Mouse (Mus musculus) CH12.LX (cell line): ENCODE measurements at regions not wholly inside any gene's neighbourhood (a gene's known extent, or its start where the extent isn't known, plus 50 kb on each side); places are given as distances from the start of the nearest gene placed in this dataset.
A peak's percentile ranks its signal among the peaks of the same experiment; 100 is the strongest.

ENCODE experiments used
- DNase-seq: peaks from one replicate; pipeline ENCODE4 v3.0.0-alpha.2; 2013; ENCODE audit errors: extremely low read depth
- H3K27ac ChIP-seq: 2 replicates; pipeline ENCODE4 v1.5.1; 2012; ENCODE audit warnings: low read depth, mild to moderate bottlenecking, control low read depth, moderate library complexity; ENCODE audit not compliant: insufficient read depth
- H3K27me3 ChIP-seq: replicated peaks from 2 replicates; pipeline ENCODE3; 2012; ENCODE audit warnings: inconsistent platforms
- H3K36me3 ChIP-seq, 2 experiments: replicated peaks in 1 of 2; 2 replicates each; pipeline versions ENCODE3 to v1.6.1; 2012; ENCODE audit warnings: inconsistent platforms in 1 of 2, low read length in 1 of 2, mild to moderate bottlenecking in 1 of 2, mixed read lengths in 1 of 2, moderate library complexity in 1 of 2; ENCODE audit not compliant: control insufficient read depth in 1 of 2, insufficient read depth in 1 of 2
- H3K4me1 ChIP-seq, 2 experiments: 2 replicates each; pipeline ENCODE4 v1.6.1; 2012; ENCODE audit warnings: inconsistent platforms in 1 of 2, moderate library complexity in 1 of 2; ENCODE audit not compliant: insufficient read depth in 2 of 2, control insufficient read depth in 1 of 2
- H3K4me2 ChIP-seq: 2 replicates; pipeline ENCODE4 v1.6.1; 2012; ENCODE audit warnings: low read depth, mild to moderate bottlenecking, control low read depth; ENCODE audit not compliant: poor library complexity, insufficient read depth, severe bottlenecking
- H3K4me3 ChIP-seq, 3 experiments: fragments of 150-350 bp in 1 of 3; sonication (generic) in 1 of 3; replicated peaks in 1 of 3; 2 replicates each; pipeline versions ENCODE3 to v1.5.1; 2011 to 2012; ENCODE audit warnings: low read depth in 2 of 3, low read length in 2 of 3, mild to moderate bottlenecking in 2 of 3, moderate library complexity in 2 of 3, control low read depth in 1 of 3, improper control_type of control experiment in 1 of 3, inconsistent platforms in 1 of 3, mixed read lengths in 1 of 3; ENCODE audit not compliant: poor library complexity in 1 of 3
- H3K79me2 ChIP-seq: replicated peaks from 2 replicates; pipeline ENCODE4 v1.6.1; 2012; ENCODE audit warnings: mild to moderate bottlenecking, moderate library complexity; ENCODE audit not compliant: control insufficient read depth, poor library complexity, insufficient read depth, severe bottlenecking; ENCODE audit errors: extremely low read depth
- H3K9ac ChIP-seq: 2 replicates; pipeline ENCODE4 v1.6.1; 2012; ENCODE audit warnings: low read depth, mild to moderate bottlenecking, control low read depth, moderate library complexity; ENCODE audit not compliant: insufficient read depth
- H3K9me3 ChIP-seq: replicated peaks from 2 replicates; pipeline ENCODE3; 2012; ENCODE audit warnings: low read length, inconsistent platforms, mixed read lengths
- BHLHE40 ChIP-seq: IDR thresholded peaks from 2 replicates; pipeline ENCODE4 v1.6.1; 2011; ENCODE audit warnings: mild to moderate bottlenecking, low read depth, low read length, improper control_type of control experiment
- CHD2 ChIP-seq: IDR thresholded peaks from 2 replicates; pipeline ENCODE4 v1.6.1; 2011; ENCODE audit warnings: low read length, improper control_type of control experiment
- CTCF ChIP-seq, 2 experiments: IDR thresholded peaks in 1 of 2; conservative IDR thresholded peaks in 1 of 2; 2 replicates each; pipeline ENCODE4 v1.5.1; 2011 to 2012; ENCODE audit warnings: low read depth in 2 of 2, low read length in 2 of 2, improper control_type of control experiment in 1 of 2, inconsistent platforms in 1 of 2, mild to moderate bottlenecking in 1 of 2, moderate library complexity in 1 of 2
- ELF1 ChIP-seq: IDR thresholded peaks from 2 replicates; pipeline ENCODE4 v1.6.1; 2014; ENCODE audit warnings: low read depth, mild to moderate bottlenecking, inconsistent platforms, low read length, improper control_type of control experiment
- GABPA ChIP-seq: IDR thresholded peaks from 2 replicates; pipeline ENCODE4 v1.6.1; 2012; ENCODE audit warnings: low read depth, low read length, improper control_type of control experiment, inconsistent platforms; ENCODE audit not compliant: insufficient replicate concordance
- JUND ChIP-seq: conservative IDR thresholded peaks from 2 replicates; pipeline ENCODE4 v1.6.1; 2011; ENCODE audit warnings: low read depth, low read length, improper control_type of control experiment
- POLR2AphosphoS2 ChIP-seq: IDR thresholded peaks from 2 replicates; pipeline ENCODE4 v1.6.1; 2011; ENCODE audit warnings: low read depth, low read length, improper control_type of control experiment
- RAD21 ChIP-seq: IDR thresholded peaks from 2 replicates; pipeline ENCODE4 v1.6.1; 2011; ENCODE audit warnings: low read depth, mild to moderate bottlenecking, low read length, improper control_type of control experiment, moderate library complexity
- RCOR1 ChIP-seq: conservative IDR thresholded peaks from 2 replicates; pipeline ENCODE4 v1.6.1; 2012; ENCODE audit warnings: low read depth, mild to moderate bottlenecking, inconsistent platforms, low read length, improper control_type of control experiment
- SMC3 ChIP-seq: IDR thresholded peaks from 2 replicates; pipeline ENCODE4 v1.6.1; 2011; ENCODE audit warnings: low read depth, low read length, improper control_type of control experiment
- TCF12 ChIP-seq: IDR thresholded peaks from 2 replicates; pipeline ENCODE4 v1.6.1; 2014; ENCODE audit warnings: low read depth, mild to moderate bottlenecking, inconsistent platforms, low read length, improper control_type of control experiment
- dilution Hi-C: fragments of 300-500 bp; cut with MboI; formaldehyde crosslinking; loops from 2 replicates; pipeline ENCODE4 v1.14.3; 2020; ENCODE audit warnings: low sequenced_read_pairs; ENCODE audit not compliant: extremely low pct_unique_long_range_greater_than_20kb, extremely low pct_ligation_motif_present
- in situ Hi-C: fragments of 300-500 bp; cut with MboI; formaldehyde crosslinking; loops from 3 replicates; pipeline ENCODE4 v1.14.3; 2019; ENCODE audit warnings: low sequenced_read_pairs, low pct_ligation_motif_present, low pct_unique_long_range_greater_than_20kb, mixed read lengths

DNA sequence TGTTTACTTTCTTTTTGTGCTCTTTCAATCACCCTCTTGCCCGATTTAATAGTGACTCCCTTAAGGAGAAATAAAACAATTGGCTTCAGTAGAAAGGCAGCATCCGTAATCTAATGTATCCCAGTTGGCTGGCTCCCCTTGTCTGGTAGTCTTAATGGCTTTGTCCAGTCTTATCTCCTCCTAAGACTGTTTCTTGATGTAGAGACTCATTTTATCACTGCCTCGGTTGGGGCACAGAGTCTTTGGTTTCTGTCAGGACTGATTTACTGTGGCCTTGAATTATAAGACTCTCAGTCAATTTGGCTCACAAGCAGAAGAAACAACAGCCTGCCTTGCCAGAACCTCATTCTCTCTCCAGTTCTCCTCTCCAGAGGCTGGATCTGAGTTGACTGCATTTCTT lies 487.5 kb upstream of the Syt1 start:
- no peaks in the 10 kb centered on the region for H3K27me3 ChIP-seq
- H3K27ac ChIP-seq = no peak overlapping the region
- H3K9me3 ChIP-seq = no peaks in the 10 kb centered on the region
- no peaks in the 10 kb centered on the region for H3K4me1 ChIP-seq
- dilution Hi-C loops = no loop called here
- H3K4me2 ChIP-seq = no peak overlapping the region
- in situ Hi-C loops = no loop called here
- TF ChIP-seq POLR2AphosphoS2 (no peak), TCF12 (no peak)
- H3K4me3 ChIP-seq = no peak overlapping the region
- no peak for DNase-seq
- H3K79me2 ChIP-seq = no peaks in the 10 kb centered on the region
- no peaks in the 10 kb centered on the region for H3K36me3 ChIP-seq
- H3K9ac ChIP-seq = no peak overlapping the region

- Histone ChIP-seq H3K36me3 (no peaks in the 10 kb centered on the region), H3K4me1 (no peaks in the 10 kb centered on the region), H3K4me3 (no peak overlapping the region), H3K9me3 (no peaks in the 10 kb centered on the region)
- dilution Hi-C loops = no loop called here
- TF ChIP-seq GABPA = no peak
- TF ChIP-seq RAD21 = peak; percentile 48
- TF ChIP-seq CTCF (conservative IDR thresholded peaks at IDR 0.05 in 1 of 2, IDR thresholded peaks at IDR 0.05 in 1 of 2; ENCODE audit: low read depth in 2 of 2, low read length in 2 of 2) = peak in 1 of 2 experiments; percentile 49; a peak in 2 of 4 replicates
- TF ChIP-seq SMC3 = peak; percentile 51
- TF ChIP-seq, all 38 proteins: peak for 3
- H3K27ac ChIP-seq = no peak overlapping the region
- no peaks in the 10 kb centered on the region for H3K27me3 ChIP-seq
- H3K9ac ChIP-seq = no peak overlapping the region
- peak; percentile 15 for DNase-seq
- in situ Hi-C loops = no loop called here
- H3K4me2 ChIP-seq = no peak overlapping the region
- no peaks in the 10 kb centered on the region for H3K79me2 ChIP-seq
Measured at GRCm38 (mm10) chr10:109496161-109496560, 485.4 kb upstream of the Syt1 start.

DNA sequence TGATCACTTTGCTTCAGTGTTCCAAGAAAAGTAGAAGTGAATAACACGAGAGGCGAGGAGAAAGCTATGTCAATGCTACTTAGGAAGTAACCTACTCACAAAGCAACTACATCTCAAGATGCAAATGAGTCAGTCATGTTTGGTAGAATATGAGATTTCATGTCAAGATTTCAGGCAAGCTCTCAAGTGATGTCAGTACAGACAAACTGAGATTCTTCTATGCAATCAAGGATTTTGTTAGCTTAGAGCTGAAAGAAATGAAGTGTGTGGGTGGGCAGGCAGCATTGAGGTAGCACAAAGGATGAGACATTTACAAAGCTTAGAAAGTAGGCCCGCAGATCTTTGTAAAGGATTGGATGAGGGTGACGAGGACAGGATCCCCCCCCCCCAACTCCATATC lies 480.0 kb upstream of the Syt1 start:
- in situ Hi-C loops = no loop called here
- DNase-seq = no peak
- no peak overlapping the region for H3K27ac ChIP-seq
- dilution Hi-C loops = no loop called here
- H3K9ac ChIP-seq = no peak overlapping the region
- TF ChIP-seq RCOR1 (no peak), JUND (no peak), CHD2 (no peak), BHLHE40 (no peak), ELF1 (no peak)
- H3K4me1 ChIP-seq = no peaks in the 10 kb centered on the region
- no peaks in the 10 kb centered on the region for H3K27me3 ChIP-seq
- no peaks in the 10 kb centered on the region for H3K9me3 ChIP-seq
- no peak overlapping the region for H3K4me2 ChIP-seq
- no peaks in the 10 kb centered on the region for H3K36me3 ChIP-seq
- no peaks in the 10 kb centered on the region for H3K79me2 ChIP-seq
- no peak overlapping the region for H3K4me3 ChIP-seq
